Mouse (Mus musculus) kidney, postnatal 25 days (tissue): ENCODE measurements at regions not wholly inside any gene's neighbourhood (a gene's known extent, or its start where the extent isn't known, plus 50 kb on each side); places are given as distances from the start of the nearest gene placed in this dataset.

ENCODE experiments used
- DNase-seq, 2 experiments: peaks; one replicate each; pipeline ENCODE4 v3.0.0; 2021; ENCODE audit warnings: mixed read lengths in 2 of 2

- DNase-seq = no peak
These were observed 51.3 kb upstream of the Mrtfb start for GRCm38 (mm10) chr16:13204948-13205470.

DNA sequence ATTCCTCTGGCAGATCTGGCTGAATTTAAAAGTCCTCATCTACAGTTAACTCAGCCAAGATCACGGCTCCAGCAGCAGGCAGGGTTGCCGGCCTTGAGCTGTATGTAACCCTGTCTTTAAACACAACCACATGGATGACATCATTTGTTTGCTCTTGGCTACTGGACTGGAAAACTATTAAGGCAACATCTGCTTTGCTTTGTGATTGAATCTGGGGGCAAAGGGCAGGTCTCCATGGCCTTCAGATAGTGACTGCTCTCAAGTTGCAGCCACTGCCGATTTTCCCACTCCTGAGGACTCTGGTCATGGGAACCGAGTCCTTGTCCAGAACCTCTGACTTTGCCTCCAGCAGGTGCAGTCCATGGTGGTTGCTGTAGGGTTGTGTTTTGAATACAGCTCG, 50.4 kb upstream of the Mrtfb start:
- DNase-seq = peak; percentile 49 to 68
